Mouse (Mus musculus) forebrain, embryonic 12.5 days (tissue): Measurements from ENCODE around the gene Arid3c. TPM values are rescaled to one million over a fixed set of nuclear protein-coding genes. Genes with fewer than 3 reads are reported as not detected.
"Not testable (repeated sequence)": the region's sequence is repeated elsewhere in the genome, so short reads cannot be mapped to it uniquely, and the experiment has no call there.

Source experiments
- ATAC-seq: fragments of 200-750 bp; cut with Nextera tagmentation; 2 replicates; pipeline ENCODE4 v1.8.0; 2017; ENCODE audit warnings: moderate TSS enrichment; ENCODE audit not compliant: low FRiP score
- H3K27ac ChIP-seq: fragments of 300-500 bp; sonication (generic); 2 replicates; pipeline ENCODE4 v1.5.1; 2016; ENCODE audit warnings: mild to moderate bottlenecking
- H3K27me3 ChIP-seq: fragments of 300-500 bp; sonication (generic); 2 replicates; pipeline ENCODE4 v1.6.1; 2016; ENCODE audit warnings: mild to moderate bottlenecking
- H3K36me3 ChIP-seq: fragments of 300-500 bp; sonication (generic); replicated peaks from 2 replicates; pipeline ENCODE4 v1.6.1; 2016; ENCODE audit warnings: mild to moderate bottlenecking
- H3K4me1 ChIP-seq: fragments of 300-500 bp; sonication (generic); 2 replicates; pipeline ENCODE4 v1.6.1; 2016
- H3K4me2 ChIP-seq: fragments of 300-500 bp; sonication (generic); 2 replicates; pipeline ENCODE4 v1.6.1; 2016; ENCODE audit warnings: mild to moderate bottlenecking, moderate library complexity
- H3K4me3 ChIP-seq: fragments of 300-500 bp; sonication (generic); replicated peaks from 2 replicates; pipeline ENCODE4 v1.5.1; 2016; ENCODE audit warnings: mild to moderate bottlenecking
- H3K9ac ChIP-seq: fragments of 300-500 bp; sonication (generic); 2 replicates; pipeline ENCODE4 v1.6.1; 2016; ENCODE audit warnings: mild to moderate bottlenecking
- H3K9me3 ChIP-seq: fragments of 300-500 bp; sonication (generic); 2 replicates; pipeline ENCODE4 v1.6.1; 2016
- WGBS: fragments of 180-500 bp; shearing (Covaris S2); methylation state at CpG from one replicate; pipeline ENCODE4 v1.1.7; 2016; 5-methylcytosine and 5-hydroxymethylcytosine counted together
- polyA plus RNA-seq: library from polyadenylated mRNA; unstranded; fragments of >200 nt; fragmentation: Nextera tagmentation; extraction: Ambion mirVana; gene quantifications from 2 replicates; pipeline ENCODE4 v1.2.1, GENCODE M21; 2016

Gene Arid3c
- polyA plus RNA-seq = 0.42 and 0.46 TPM in 2 replicates

DNA sequence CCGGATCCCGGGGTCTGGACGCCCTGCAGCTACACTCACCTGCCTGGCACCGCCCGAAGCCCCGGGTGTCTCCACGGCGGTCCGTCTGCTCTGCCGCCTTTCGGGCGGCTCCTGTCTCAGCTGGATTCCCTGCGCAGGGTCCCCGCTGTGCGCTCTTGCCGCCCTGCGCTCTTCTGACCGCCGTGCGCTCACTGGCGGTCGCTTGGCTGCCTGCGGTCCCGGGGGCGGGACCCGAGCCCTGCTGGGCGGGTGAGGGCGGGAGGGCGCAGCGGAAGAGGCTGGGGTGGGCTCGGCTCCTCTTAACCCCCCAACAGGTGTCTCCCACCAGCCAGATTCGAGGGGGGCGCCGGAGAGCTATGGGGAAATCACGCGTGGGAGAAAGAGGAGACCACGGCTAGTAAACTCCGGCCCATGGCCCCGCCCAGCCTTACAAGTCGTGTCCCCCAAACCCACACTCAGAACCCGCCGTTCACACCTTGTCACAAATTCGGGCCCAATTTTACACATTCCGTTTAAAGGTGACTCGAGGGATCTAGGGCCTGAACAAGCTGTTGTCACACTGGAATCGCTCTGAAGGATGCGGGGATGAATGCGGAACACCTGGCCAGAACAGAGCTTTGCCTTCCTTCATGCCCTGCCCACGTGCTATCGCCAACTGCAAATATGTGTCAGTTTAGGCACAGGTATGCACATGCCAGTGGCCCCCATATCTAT, at the start of gene Arid3c:
Arid3c (minus strand) TSS at position 91 of the 714 bp plus-strand sequence.
- H3K27me3 ChIP-seq = peaks cover 75% of the 10 kb centered on the region
- H3K9ac ChIP-seq = peak within 1 kb of the TSS; percentile 40; the same call in 1 of the 2 replicates
- no peak for ATAC-seq
- H3K27ac ChIP-seq = no peak within 1 kb of the TSS
- no peaks in the 10 kb centered on the region for H3K36me3 ChIP-seq
- WGBS = 2% methylated on average over 50 of the region's 50 CpGs
- H3K4me1 ChIP-seq = peaks cover 26% of the 10 kb centered on the region
- H3K4me3 ChIP-seq = peak within 1 kb of the TSS; percentile 43
- H3K4me2 ChIP-seq = peak within 1 kb of the TSS; percentile 70
- no peaks in the 10 kb centered on the region for H3K9me3 ChIP-seq

DNA sequence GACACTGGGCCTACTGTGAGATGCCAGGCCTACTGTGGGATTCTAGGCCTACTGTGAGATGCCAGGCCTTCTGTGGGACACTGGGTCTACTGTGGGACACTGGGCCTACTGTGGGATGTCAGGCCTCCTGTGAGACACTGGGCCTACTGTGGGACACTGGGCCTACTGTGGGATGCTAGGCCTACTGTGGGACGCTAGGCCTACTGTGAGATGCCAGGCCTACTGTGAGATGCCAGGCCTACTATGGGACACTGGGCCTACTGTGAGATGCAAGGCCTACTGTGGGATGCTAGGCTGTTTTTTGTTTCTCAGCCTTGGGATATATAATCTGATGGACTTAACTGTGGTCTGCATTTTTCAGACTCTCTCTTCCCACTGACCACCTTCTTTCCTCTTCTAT, 44.9 kb upstream of the Arid3c start:
- not testable (repeated sequence) for ATAC-seq, H3K9ac ChIP-seq, H3K4me2 ChIP-seq, H3K27ac ChIP-seq, H3K4me1 ChIP-seq, H3K4me3 ChIP-seq, H3K9me3 ChIP-seq, H3K36me3 ChIP-seq, H3K27me3 ChIP-seq
- WGBS = 79% methylated on average over 1 of the region's 1 CpGs

DNA sequence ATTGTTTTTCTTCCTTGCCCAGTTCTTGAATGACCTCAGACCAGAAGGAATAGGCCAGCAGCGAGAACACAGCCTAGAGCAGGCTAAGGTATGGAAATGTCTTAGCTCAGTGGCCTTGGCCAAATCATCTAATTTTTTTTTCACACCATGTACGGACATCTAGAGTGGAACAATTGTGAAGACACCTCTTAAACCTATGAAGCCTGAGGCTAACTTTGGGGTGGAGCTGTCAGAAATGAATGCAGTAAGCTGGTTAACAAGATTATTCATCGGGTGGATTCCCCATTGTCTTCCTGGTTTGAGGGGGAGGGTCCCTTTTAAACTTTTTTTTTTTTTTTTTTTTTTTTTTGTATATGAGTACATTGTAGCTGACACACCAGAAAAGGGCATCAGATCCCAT, 43.6 kb upstream of the Arid3c start:
- H3K9ac ChIP-seq, H3K27me3 ChIP-seq, H3K36me3 ChIP-seq, H3K9me3 ChIP-seq, ATAC-seq, H3K4me1 ChIP-seq: not testable (repeated sequence)
- H3K4me2 ChIP-seq = peak overlapping the region; percentile 50
- 0 out of 2 replicates have a peak overlapping the region, but pooled peaks have one; percentile 26 for H3K27ac ChIP-seq
- 61% methylated on average over 3 of the region's 3 CpGs for WGBS
- H3K4me3 ChIP-seq = peak overlapping the region; percentile 47

DNA sequence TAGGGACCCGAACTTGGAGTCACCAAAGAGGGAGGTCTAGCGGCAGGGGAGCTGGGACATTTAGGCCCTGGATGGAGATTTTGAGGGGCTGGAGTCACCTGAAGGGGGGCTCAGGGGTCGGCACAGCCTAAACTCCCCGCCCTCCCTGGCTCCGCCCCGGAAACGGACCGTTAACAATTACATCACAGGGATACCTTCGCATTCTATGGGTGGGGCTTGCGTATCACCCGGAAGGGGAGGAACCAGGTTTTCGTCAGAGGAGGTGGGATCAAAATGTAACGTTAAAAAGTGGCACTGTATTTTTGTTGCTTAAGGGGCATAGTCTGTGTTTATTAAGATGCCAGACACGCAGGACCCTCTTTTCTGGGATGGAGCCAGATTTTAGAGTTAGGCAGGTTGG, 43.1 kb upstream of the Arid3c start, which contains the start of gene Ccl27a:
Ccl27a (minus strand) TSS at position 246 of the 400 bp plus-strand sequence.
- not testable (repeated sequence) for H3K4me1 ChIP-seq, H3K36me3 ChIP-seq, H3K27me3 ChIP-seq, H3K9me3 ChIP-seq, ATAC-seq
- Histone ChIP-seq H3K27ac (peak within 1 kb of the TSS; percentile 53; the same call in 1 of the 2 replicates), H3K4me2 (peak within 1 kb of the TSS; percentile 53), H3K9ac (peak within 1 kb of the TSS; percentile 54), H3K4me3 (peak within 1 kb of the TSS; percentile 47)
- 2% methylated on average over 12 of the region's 14 CpGs for WGBS

DNA sequence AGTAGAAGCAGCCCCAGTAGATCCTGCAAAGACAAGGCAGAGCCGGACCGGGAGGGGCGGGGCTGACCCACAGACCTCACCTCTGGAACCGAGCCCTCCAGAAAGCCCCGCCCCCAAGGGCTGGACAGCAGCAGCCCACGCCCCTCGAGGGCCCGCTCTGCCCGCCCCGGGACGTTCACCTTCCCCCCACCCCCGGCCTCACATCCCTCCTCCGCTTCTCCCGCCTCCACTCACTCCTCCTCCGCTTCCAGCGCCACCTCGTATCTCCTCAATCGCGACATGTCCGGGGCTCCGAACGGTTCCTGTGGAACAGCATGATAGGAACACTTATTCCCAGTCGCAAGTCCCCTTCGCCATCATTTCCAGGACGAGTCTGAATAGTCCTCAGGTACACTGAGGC, 42.6 kb upstream of the Arid3c start:
- WGBS = under 1% methylated on average over 23 of the region's 25 CpGs
- not testable (repeated sequence) for H3K36me3 ChIP-seq, ATAC-seq, H3K4me1 ChIP-seq, H3K9me3 ChIP-seq, H3K27me3 ChIP-seq
- Histone ChIP-seq H3K4me2 (peak overlapping the region; percentile 53), H3K4me3 (peak overlapping the region; percentile 47), H3K9ac (peak overlapping the region; percentile 54), H3K27ac (peak overlapping the region; percentile 53; the same call in 1 of the 2 replicates)

DNA sequence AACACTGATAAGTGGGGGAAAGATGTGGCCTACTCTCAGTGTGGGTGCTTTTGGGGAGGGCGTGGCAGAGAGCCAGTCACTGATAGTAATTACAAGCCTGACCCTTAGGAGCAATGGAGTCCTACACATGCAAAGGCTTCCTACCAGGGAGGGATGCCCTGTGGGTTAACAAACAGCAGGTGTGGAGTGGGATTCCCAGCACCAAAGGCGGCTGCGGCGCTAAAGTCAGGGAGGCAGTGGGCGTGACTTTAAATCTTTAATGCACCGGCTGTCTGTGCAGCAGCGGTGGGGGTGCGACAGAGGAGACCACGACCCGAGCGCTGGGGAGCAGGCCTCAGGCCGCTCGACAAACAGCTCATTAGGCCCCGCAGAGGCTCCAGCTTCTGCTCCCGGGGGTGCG, 42.0 kb upstream of the Arid3c start:
- H3K27ac ChIP-seq, H3K27me3 ChIP-seq, H3K9me3 ChIP-seq, H3K36me3 ChIP-seq, ATAC-seq, H3K9ac ChIP-seq, H3K4me1 ChIP-seq: not testable (repeated sequence)
- 8% methylated on average over 7 of the region's 16 CpGs for WGBS
- Histone ChIP-seq H3K4me3 (peak overlapping the region; percentile 30), H3K4me2 (peak overlapping the region; percentile 42)

DNA sequence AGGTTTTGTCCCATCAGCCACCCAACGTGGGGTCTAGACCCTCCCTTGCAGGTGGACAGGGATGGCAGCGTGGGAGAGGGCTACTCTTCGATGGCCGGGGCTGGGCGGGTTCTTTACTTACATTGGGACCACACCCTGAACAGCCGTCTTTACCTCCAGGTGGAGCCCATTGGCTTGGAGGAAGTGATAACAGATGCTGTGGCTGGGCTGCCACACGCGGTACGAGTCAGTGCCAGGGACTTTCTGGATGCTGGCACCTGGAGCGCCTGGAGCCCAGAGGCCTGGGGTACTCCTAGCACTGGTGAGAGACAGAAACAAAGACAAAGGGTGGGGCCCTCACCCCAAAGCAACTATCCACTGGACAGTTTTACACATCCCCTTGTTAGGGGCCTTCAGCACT, 36.4 kb upstream of the Arid3c start:
- H3K27ac ChIP-seq = not testable (repeated sequence)
- 86% methylated on average over 10 of the region's 10 CpGs for WGBS

DNA sequence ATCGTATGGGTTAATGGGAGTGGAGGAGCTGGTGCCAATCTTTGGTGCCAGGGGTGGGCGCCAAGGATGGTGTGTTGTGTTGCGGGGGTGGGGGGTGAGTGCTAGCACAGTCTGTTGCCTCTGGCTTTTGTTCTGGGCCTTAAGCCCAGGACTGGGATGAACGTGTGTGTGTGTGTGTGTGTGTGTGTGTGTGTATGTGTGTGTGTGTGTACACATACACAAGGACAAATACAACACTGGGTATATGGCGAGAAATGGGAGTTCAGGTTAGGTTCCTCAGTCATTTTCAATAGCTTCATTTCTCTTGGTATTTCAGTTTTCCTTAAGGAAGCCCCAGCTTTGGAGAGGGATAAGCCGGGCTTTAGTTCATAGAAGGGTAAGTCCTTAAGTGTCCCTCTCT, 32.2 kb upstream of the Arid3c start:
- 78% methylated on average over 4 of the region's 6 CpGs for WGBS
- H3K27me3 ChIP-seq, H3K36me3 ChIP-seq, H3K9me3 ChIP-seq, H3K4me3 ChIP-seq, H3K27ac ChIP-seq, ATAC-seq, H3K4me2 ChIP-seq, H3K9ac ChIP-seq: not testable (repeated sequence)
- H3K4me1 ChIP-seq = peaks cover 33% of the 10 kb centered on the region

More for the DNA sequence above, 36.4 kb upstream of the Arid3c start:
- not testable (repeated sequence) for H3K4me3 ChIP-seq, H3K9me3 ChIP-seq, ATAC-seq, H3K36me3 ChIP-seq, H3K4me2 ChIP-seq, H3K4me1 ChIP-seq, H3K27me3 ChIP-seq, H3K9ac ChIP-seq

DNA sequence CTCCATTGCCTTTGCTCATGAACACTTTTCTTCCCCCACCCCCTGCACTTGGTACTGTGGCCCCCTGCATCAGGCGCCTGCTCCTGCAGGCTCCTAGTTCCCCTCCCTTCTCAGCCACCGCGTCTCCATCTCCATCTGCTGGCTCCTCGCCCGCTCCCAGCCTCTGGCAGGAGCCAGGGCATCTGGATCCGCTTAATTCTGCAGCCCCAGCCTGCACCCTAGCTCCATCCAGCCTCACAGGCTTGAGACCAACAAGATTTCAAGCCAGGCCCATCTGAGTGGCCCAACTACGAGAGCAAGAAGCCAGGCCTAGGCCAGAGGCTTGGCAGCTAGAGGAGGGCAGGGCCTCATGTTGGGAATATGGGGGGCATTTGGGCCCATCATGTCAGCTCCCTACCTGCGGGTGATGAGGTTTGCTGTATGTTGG, 31.8 kb upstream of the Arid3c start:
- H3K27me3 ChIP-seq, H3K4me3 ChIP-seq, H3K36me3 ChIP-seq, H3K9ac ChIP-seq, ATAC-seq, H3K9me3 ChIP-seq: not testable (repeated sequence)
- Histone ChIP-seq H3K27ac (peak overlapping the region; percentile 64), H3K4me2 (0 out of 2 replicates have a peak overlapping the region, but pooled peaks have one; percentile 3), H3K4me1 (peaks cover 33% of the 10 kb centered on the region)
- 49% methylated on average over 8 of the region's 8 CpGs for WGBS

DNA sequence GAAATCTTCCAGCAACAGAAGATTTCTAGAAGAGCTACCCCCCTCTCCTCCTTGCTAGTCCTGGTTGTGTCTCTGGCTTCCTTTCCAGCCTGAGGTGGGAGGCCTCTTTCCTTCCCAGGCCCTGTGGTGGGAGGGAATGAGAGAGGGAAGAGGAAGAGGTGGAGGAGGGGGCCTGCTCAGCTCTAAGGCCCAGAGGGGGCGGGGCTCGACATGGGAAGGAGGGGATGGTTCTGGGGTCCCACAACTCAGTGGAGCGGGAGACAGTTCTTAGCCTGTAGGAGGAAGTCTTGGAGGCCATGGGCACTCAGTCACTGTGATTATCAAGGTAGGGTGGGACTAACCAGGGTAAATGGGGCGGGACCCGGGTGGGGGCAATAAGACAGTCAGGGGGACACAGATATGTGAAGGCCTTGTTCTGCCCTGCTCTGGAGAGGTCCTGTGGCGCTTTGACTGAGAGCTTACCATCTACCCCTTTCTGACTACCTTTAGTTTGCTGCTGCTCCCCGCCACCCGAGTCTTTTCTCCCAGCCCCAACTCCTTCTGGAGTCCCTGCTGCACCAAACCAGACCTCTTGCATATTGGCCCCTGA, 31.3 kb upstream of the Arid3c start:
- H3K4me1 ChIP-seq = peaks cover 33% of the 10 kb centered on the region
- no peak overlapping the region for H3K4me3 ChIP-seq
- 0 out of 2 replicates have a peak, but pooled peaks cover 4% of the 10 kb centered on the region for H3K36me3 ChIP-seq
- H3K4me2 ChIP-seq = peak overlapping the region; percentile 65; the same call in 1 of the 2 replicates
- no peaks in the 10 kb centered on the region for H3K27me3 ChIP-seq
- ATAC-seq = peak; percentile 37; the same call in 1 of the 2 replicates
- H3K9ac ChIP-seq = no peak overlapping the region
- H3K27ac ChIP-seq = peak overlapping the region; percentile 64
- H3K9me3 ChIP-seq = no peaks in the 10 kb centered on the region
- 37% methylated on average over 8 of the region's 8 CpGs for WGBS

DNA sequence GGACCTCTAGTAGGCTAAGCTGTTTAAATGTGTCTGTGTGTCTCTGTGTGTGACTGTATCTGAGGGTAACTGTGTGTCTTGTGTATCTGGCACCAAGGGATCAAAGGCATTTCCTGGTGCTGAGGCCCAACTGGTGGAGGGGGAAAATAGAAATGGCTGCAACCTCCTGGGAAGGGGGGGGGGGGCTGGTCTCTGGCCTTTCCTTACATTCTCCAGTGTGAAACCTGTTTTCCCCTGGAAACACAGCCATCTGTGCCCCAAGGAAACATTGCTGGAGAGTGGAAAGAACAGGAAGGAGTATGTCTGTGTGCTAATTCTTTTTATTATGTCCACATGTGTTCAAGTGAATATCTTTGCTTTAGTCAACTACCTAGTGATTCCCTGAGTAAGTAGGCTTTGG, 30.7 kb upstream of the Arid3c start:
- no peak for ATAC-seq
- Histone ChIP-seq H3K9ac (no peak overlapping the region), H3K4me2 (peak overlapping the region; percentile 65), H3K4me3 (peak overlapping the region; percentile 40; the same call in 1 of the 2 replicates), H3K36me3 (no peaks in the 10 kb centered on the region), H3K27me3 (no peaks in the 10 kb centered on the region), H3K9me3 (no peaks in the 10 kb centered on the region), H3K27ac (peak overlapping the region; percentile 64), H3K4me1 (peaks cover 33% of the 10 kb centered on the region)

DNA sequence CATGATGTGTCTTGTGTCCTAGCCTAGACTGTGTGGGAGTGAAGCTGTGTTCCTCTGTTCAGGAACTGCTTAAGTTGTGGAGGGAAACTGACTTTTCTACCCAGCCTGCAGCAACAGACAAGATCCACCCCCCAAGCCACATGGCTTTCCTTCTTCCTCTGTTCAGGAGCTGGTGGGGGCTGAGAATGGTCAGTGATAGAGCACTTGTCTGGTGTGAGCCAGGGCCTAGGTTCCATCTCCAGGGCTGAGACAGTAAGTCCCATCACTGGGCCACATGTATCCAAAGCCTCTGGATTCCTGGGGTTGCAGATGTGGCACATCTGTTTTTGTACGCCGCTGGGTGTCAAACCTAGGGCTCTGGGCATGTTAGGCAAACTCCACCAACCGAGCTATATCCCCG, 30.0 kb upstream of the Arid3c start:
- H3K4me3 ChIP-seq = peak overlapping the region; percentile 40
- 86% methylated on average over 4 of the region's 4 CpGs for WGBS
- 0 out of 2 replicates have a peak, but pooled peaks have one; percentile 12 for ATAC-seq

More for the DNA sequence above, 30.0 kb upstream of the Arid3c start:
- Histone ChIP-seq H3K4me1 (peaks cover 38% of the 10 kb centered on the region), H3K9me3 (no peaks in the 10 kb centered on the region), H3K27ac (peak overlapping the region; percentile 64), H3K4me2 (peak overlapping the region; percentile 65), H3K27me3 (no peaks in the 10 kb centered on the region), H3K9ac (peak overlapping the region; percentile 9; the same call in 1 of the 2 replicates), H3K36me3 (no peaks in the 10 kb centered on the region)
